Mouse (Mus musculus) MEL (cell line): Measurements from ENCODE around the gene Rap1b. TPM values are rescaled to one million over a fixed set of nuclear protein-coding genes. Genes with fewer than 3 reads are reported as not detected.

ENCODE experiments used
- DNase-seq: peaks from one replicate; pipeline ENCODE4 v3.0.0; 2011; ENCODE audit warnings: low read depth, low spot score
- H3K27ac ChIP-seq: 2 replicates; pipeline ENCODE4 v1.5.1; 2012; ENCODE audit warnings: low read depth, mild to moderate bottlenecking, control low read depth, low read length, moderate library complexity; ENCODE audit not compliant: control insufficient read depth
- H3K27me3 ChIP-seq, 2 experiments: fragments of 150-350 bp in 1 of 2; sonication (generic) in 1 of 2; 2 replicates each; pipeline ENCODE4 v1.6.1; 2012; ENCODE audit warnings: low read length in 2 of 2, mild to moderate bottlenecking in 2 of 2, improper control_type of control experiment in 1 of 2, moderate library complexity in 1 of 2; ENCODE audit not compliant: insufficient read depth in 2 of 2, control insufficient read depth in 1 of 2
- H3K36me3 ChIP-seq, 2 experiments: 2 replicates each; pipeline ENCODE4 v1.6.1; 2012 to 2014; ENCODE audit warnings: low read length in 2 of 2, improper control_type of control experiment in 1 of 2, inconsistent platforms in 1 of 2, mild to moderate bottlenecking in 1 of 2; ENCODE audit not compliant: insufficient read depth in 2 of 2, control insufficient read depth in 1 of 2
- H3K4me1 ChIP-seq, 2 experiments: fragments of 150-350 bp in 1 of 2; sonication (generic) in 1 of 2; 2 replicates each; pipeline ENCODE4 v1.6.1; 2012; ENCODE audit warnings: low read length in 2 of 2, improper control_type of control experiment in 1 of 2, mild to moderate bottlenecking in 1 of 2; ENCODE audit not compliant: insufficient read depth in 2 of 2, control insufficient read depth in 1 of 2
- H3K4me3 ChIP-seq, 2 experiments: fragments of 150-350 bp in 1 of 2; sonication (generic) in 1 of 2; 2 replicates each; pipeline ENCODE4 v1.5.1; 2012; ENCODE audit warnings: low read depth in 2 of 2, low read length in 2 of 2, mild to moderate bottlenecking in 2 of 2, moderate library complexity in 2 of 2, control low read depth in 1 of 2, improper control_type of control experiment in 1 of 2; ENCODE audit not compliant: control insufficient read depth in 1 of 2, insufficient read depth in 1 of 2
- H3K79me2 ChIP-seq: 2 replicates; pipeline ENCODE4 v1.6.1; 2012; ENCODE audit warnings: mild to moderate bottlenecking, low read length, moderate library complexity; ENCODE audit not compliant: control insufficient read depth, poor library complexity, insufficient read depth
- H3K9ac ChIP-seq: 2 replicates; pipeline ENCODE4 v1.6.1; 2012; ENCODE audit warnings: low read depth, mild to moderate bottlenecking, control low read depth, low read length, moderate library complexity; ENCODE audit not compliant: control insufficient read depth, poor library complexity, severe bottlenecking
- H3K9me3 ChIP-seq: fragments of 150-350 bp; sonication (generic); replicated peaks from 2 replicates; pipeline ENCODE4 v1.6.1; 2012; ENCODE audit warnings: mild to moderate bottlenecking, low read length, improper control_type of control experiment, moderate library complexity; ENCODE audit not compliant: insufficient read depth
- BHLHE40 ChIP-seq: IDR thresholded peaks from 2 replicates; pipeline ENCODE4 v1.6.1; 2012; ENCODE audit warnings: low read depth, mild to moderate bottlenecking, inconsistent platforms, low read length, improper control_type of control experiment, borderline replicate concordance
- CHD1 ChIP-seq: IDR thresholded peaks from 2 replicates; pipeline ENCODE4 v1.6.1; 2012; ENCODE audit warnings: low read depth, mild to moderate bottlenecking, inconsistent platforms, low read length, improper control_type of control experiment
- CHD2 ChIP-seq: IDR thresholded peaks from 2 replicates; pipeline ENCODE4 v1.6.1; 2011; ENCODE audit warnings: low read length, improper control_type of control experiment
- CTCF ChIP-seq, 3 experiments: IDR thresholded peaks in 2 of 3; conservative IDR thresholded peaks in 1 of 3; 2 replicates each; pipeline ENCODE4 v1.5.1; 2011 to 2012; ENCODE audit warnings: low read length in 3 of 3, low read depth in 2 of 3, mild to moderate bottlenecking in 2 of 3, improper control_type of control experiment in 1 of 3, inconsistent platforms in 1 of 3, mixed read lengths in 1 of 3, moderate library complexity in 1 of 3; ENCODE audit not compliant: control insufficient read depth in 1 of 3, insufficient read depth in 1 of 3, poor library complexity in 1 of 3, severe bottlenecking in 1 of 3
- EP300 ChIP-seq, 2 experiments: IDR thresholded peaks; 2 replicates each; pipeline ENCODE4 v1.6.1; 2011; ENCODE audit warnings: improper control_type of control experiment in 2 of 2, low read length in 2 of 2, low read depth in 1 of 2, mild to moderate bottlenecking in 1 of 2
- ETS1 ChIP-seq: IDR thresholded peaks from 2 replicates; pipeline ENCODE4 v1.6.1; 2012; ENCODE audit warnings: low read depth, mild to moderate bottlenecking, inconsistent platforms, low read length, improper control_type of control experiment, moderate library complexity
- GABPA ChIP-seq: IDR thresholded peaks from 2 replicates; pipeline ENCODE4 v1.6.1; 2012; ENCODE audit warnings: low read depth, mild to moderate bottlenecking, inconsistent platforms, low read length, improper control_type of control experiment, moderate library complexity
- GATA1 ChIP-seq: IDR thresholded peaks from 2 replicates; pipeline ENCODE4 v1.6.1; 2011; ENCODE audit warnings: low read depth, low read length, improper control_type of control experiment
- JUND ChIP-seq: IDR thresholded peaks from 2 replicates; pipeline ENCODE4 v1.6.1; 2011; ENCODE audit warnings: low read depth, mild to moderate bottlenecking, improper control_type of control experiment, low read length
- MEF2A ChIP-seq: IDR thresholded peaks from 2 replicates; pipeline ENCODE4 v1.6.1; 2014; ENCODE audit warnings: low read depth, mild to moderate bottlenecking, inconsistent platforms, low read length, improper control_type of control experiment; ENCODE audit not compliant: poor library complexity, insufficient replicate concordance, severe bottlenecking; ENCODE audit errors: extremely low read depth
- MXI1 ChIP-seq: IDR thresholded peaks from 2 replicates; pipeline ENCODE4 v1.6.1; 2011; ENCODE audit warnings: mild to moderate bottlenecking, low read depth, low read length, improper control_type of control experiment
- MYB ChIP-seq: IDR thresholded peaks from 2 replicates; pipeline ENCODE4 v1.6.1; 2011; ENCODE audit warnings: mild to moderate bottlenecking, low read depth, low read length, improper control_type of control experiment
- NRF1 ChIP-seq: IDR thresholded peaks from 2 replicates; pipeline ENCODE4 v1.6.1; 2014; ENCODE audit warnings: low read depth, mild to moderate bottlenecking, inconsistent platforms, low read length, improper control_type of control experiment, moderate library complexity; ENCODE audit not compliant: poor library complexity, insufficient read depth, severe bottlenecking
- RAD21 ChIP-seq: IDR thresholded peaks from 2 replicates; pipeline ENCODE4 v1.6.1; 2011; ENCODE audit warnings: mild to moderate bottlenecking, low read depth, low read length, improper control_type of control experiment
- RCOR1 ChIP-seq: IDR thresholded peaks from 2 replicates; pipeline ENCODE4 v1.6.1; 2012; ENCODE audit warnings: low read depth, mild to moderate bottlenecking, inconsistent platforms, low read length, improper control_type of control experiment
- ZKSCAN1 ChIP-seq: IDR thresholded peaks from 2 replicates; pipeline ENCODE4 v1.6.1; 2012; ENCODE audit warnings: low read depth, mild to moderate bottlenecking, inconsistent platforms, low read length, improper control_type of control experiment, moderate library complexity
- polyA plus RNA-seq, 2 experiments: library from polyadenylated mRNA; stranded (reverse) in 1 of 2; unstranded in 1 of 2; fragments of >175 nt in 1 of 2; fragments of >200 nt in 1 of 2; gene quantifications; 2 replicates each; pipeline versions ENCODE4 v1.2.1 to v1.2.4; 2012; ENCODE audit warnings: low replicate concordance in 2 of 2, low read depth in 1 of 2; ENCODE audit not compliant: insufficient read length in 2 of 2, insufficient read depth in 1 of 2, missing spikeins in 1 of 2
- total RNA-seq: library from RNA; depleted of rRNA; stranded (reverse); fragments of 300-350 nt; gene quantifications from 2 replicates; pipeline ENCODE4 v1.2.3, GENCODE M21; 2012

Rap1b gene
- total and polyA plus RNA-seq, 3 experiments: 42.3 to 89.1 (median 83.3) TPM

GRCm38 (mm10) chr10:117779581-117780305 lies 66.1 kb downstream of the Rap1b start:
- TF ChIP-seq GATA1 (no peak), MYB (0 out of 2 replicates have a peak, but pooled peaks have one; percentile 3)
- Histone ChIP-seq H3K9ac (no peak overlapping the region), H3K4me1 (no peaks in the 10 kb centered on the region; a peak in 1 of 4 replicates), H3K4me3 (no peak overlapping the region), H3K79me2 (0 out of 2 replicates have a peak, but pooled peaks cover under 1% of the 10 kb centered on the region), H3K9me3 (no peaks in the 10 kb centered on the region), H3K27me3 (no peaks in the 10 kb centered on the region), H3K27ac (no peak overlapping the region), H3K36me3 (peaks cover under 1 to 52% of the 10 kb centered on the region in 2 experiments; a peak in 3 of 4 replicates)
- DNase-seq: no peak

- H3K27me3 ChIP-seq: no peaks in the 10 kb centered on the region
- no peak overlapping the region for H3K27ac ChIP-seq
- H3K79me2 ChIP-seq: no peaks in the 10 kb centered on the region
- no peaks in the 10 kb centered on the region for H3K9me3 ChIP-seq
- DNase-seq: no peak
- no peak overlapping the region for H3K9ac ChIP-seq
- H3K4me3 ChIP-seq: no peak overlapping the region
- peaks cover 0 to 50% of the 10 kb centered on the region in 2 experiments; a peak in 2 of 4 replicates for H3K36me3 ChIP-seq
- no peaks in the 10 kb centered on the region; a peak in 1 of 4 replicates for H3K4me1 ChIP-seq
- TF ChIP-seq EP300 (IDR thresholded peaks at IDR 0.05; ENCODE audit: low read depth in 1 of 2, low read length in 2 of 2): no peak
- no peak for TF ChIP-seq ETS1
- TF ChIP-seq CHD2: no peak
- no peak for TF ChIP-seq MXI1
- no peak for TF ChIP-seq MEF2A
- TF ChIP-seq NRF1: no peak
- TF ChIP-seq CTCF (IDR thresholded peaks at IDR 0.05 in 2 of 3, conservative IDR thresholded peaks at IDR 0.05 in 1 of 3; ENCODE audit: control insufficient read depth in 1 of 3, insufficient read depth in 1 of 3, low read depth in 2 of 3, low read length in 3 of 3, poor library complexity in 1 of 3, severe bottlenecking in 1 of 3): no peak
- no peak for TF ChIP-seq RCOR1
- TF ChIP-seq ZKSCAN1: no peak
- TF ChIP-seq GABPA: no peak
- TF ChIP-seq CHD1: no peak
- no peak for TF ChIP-seq BHLHE40
- no peak for TF ChIP-seq JUND
- no peak for TF ChIP-seq RAD21
Observed at GRCm38 (mm10) chr10:117778951-117779350, 66.9 kb downstream of the Rap1b start.
